Mouse (Mus musculus) lung, embryonic 14.5 days (tissue): ENCODE data around the gene Hao2. TPM values are rescaled to one million over a fixed set of nuclear protein-coding genes. Genes with fewer than 3 reads are reported as not detected.

Experiments used
- ATAC-seq: fragments of 200-750 bp; cut with Nextera tagmentation; 2 replicates; pipeline ENCODE4 v1.8.0; 2017; ENCODE audit warnings: mild to moderate bottlenecking, moderate TSS enrichment, moderate library complexity; ENCODE audit not compliant: insufficient read depth
- DNase-seq: peaks from one replicate; pipeline ENCODE4 v3.0.0-alpha.2; 2015
- H3K27ac ChIP-seq: fragments of 300-500 bp; sonication (generic); 2 replicates; pipeline ENCODE4 v1.5.1; 2014; ENCODE audit warnings: low read depth, mild to moderate bottlenecking, moderate library complexity
- H3K27me3 ChIP-seq: fragments of 300-500 bp; sonication (generic); 2 replicates; pipeline ENCODE4 v1.6.1; 2014; ENCODE audit warnings: low read length, control low read depth; ENCODE audit not compliant: insufficient read depth
- H3K36me3 ChIP-seq: fragments of 300-500 bp; sonication (generic); 2 replicates; pipeline ENCODE4 v1.6.1; 2014; ENCODE audit warnings: control low read depth; ENCODE audit not compliant: insufficient read depth
- H3K4me1 ChIP-seq: fragments of 300-500 bp; sonication (generic); 2 replicates; pipeline ENCODE4 v1.6.1; 2014; ENCODE audit warnings: antibody characterized with exemption, control low read depth; ENCODE audit not compliant: insufficient read depth
- H3K4me2 ChIP-seq: fragments of 300-500 bp; sonication (generic); 2 replicates; pipeline ENCODE4 v1.6.1; 2014; ENCODE audit warnings: mild to moderate bottlenecking
- H3K4me3 ChIP-seq: fragments of 300-500 bp; sonication (generic); 2 replicates; pipeline ENCODE4 v1.5.1; 2014; ENCODE audit warnings: low read depth, low read length
- H3K9ac ChIP-seq: fragments of 300-500 bp; sonication (generic); 2 replicates; pipeline ENCODE4 v1.6.1; 2014
- H3K9me3 ChIP-seq: fragments of 300-500 bp; sonication (generic); 2 replicates; pipeline ENCODE4 v1.6.1; 2016; ENCODE audit warnings: low read depth, low read length, control low read depth
- CTCF ChIP-seq: IDR thresholded peaks from 2 replicates; pipeline ENCODE4 v1.5.1; 2016; ENCODE audit warnings: antibody characterized with exemption, low read depth
- WGBS: fragments of 180-500 bp; shearing (Covaris S2); extraction: QIAGEN DNeasy Blood & Tissue Kit; methylation state at CpG from one replicate; pipeline ENCODE4 v1.1.7; 2014; 5-methylcytosine and 5-hydroxymethylcytosine counted together
- polyA plus RNA-seq: library from polyadenylated mRNA; unstranded; fragments of >200 nt; fragmentation: Nextera tagmentation; extraction: Ambion mirVana; gene quantifications from 2 replicates; pipeline ENCODE4 v1.2.1, GENCODE M21; 2014

Hao2 gene
- polyA plus RNA-seq, 1 experiment from 2014 or later, result not detected

DNA sequence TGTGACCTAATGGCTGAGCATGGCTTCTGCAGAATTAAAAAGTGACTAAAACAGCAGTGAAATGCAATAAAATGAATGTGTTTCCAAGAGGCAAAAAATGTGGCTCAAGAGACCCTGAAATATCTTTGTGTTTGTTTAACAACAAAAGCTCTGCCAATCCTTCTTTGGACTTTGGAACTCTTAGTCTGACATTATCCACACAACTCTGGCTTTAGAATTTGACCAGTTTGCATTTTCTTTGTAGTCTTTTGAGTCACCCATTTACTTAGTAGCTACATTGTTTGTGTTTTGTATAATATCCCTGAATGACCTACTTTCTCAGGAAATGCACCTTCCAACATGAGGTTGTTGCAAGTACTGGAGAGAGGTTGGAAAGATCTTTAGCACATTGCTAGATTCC lies 39.4 kb upstream of the Hao2 start:
- H3K27ac ChIP-seq, result no peak overlapping the region
- no peak for ATAC-seq

DNA sequence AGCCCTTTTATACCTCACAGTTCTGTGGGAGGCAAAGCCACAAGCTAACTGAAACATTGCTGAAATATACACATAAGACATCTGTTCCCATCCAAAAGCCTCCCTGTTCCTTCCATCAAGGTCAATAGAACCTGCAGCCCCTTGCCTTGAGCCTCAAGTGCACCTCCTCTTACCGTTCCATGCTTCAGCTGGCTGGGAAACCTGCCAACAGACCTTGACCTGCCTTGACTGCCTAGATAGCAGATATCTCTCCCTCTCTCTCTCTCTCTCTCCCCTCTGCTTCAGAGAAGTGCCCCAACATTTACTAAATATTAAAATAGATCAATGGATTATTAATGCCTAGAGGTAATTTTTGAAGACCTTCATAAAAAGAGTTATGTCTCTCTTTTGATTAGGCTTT lies 38.8 kb upstream of the Hao2 start:
- Histone ChIP-seq H3K27me3 (no peaks in the 10 kb centered on the region), H3K9ac (no peak overlapping the region), H3K36me3 (no peaks in the 10 kb centered on the region), H3K27ac (no peak overlapping the region), H3K4me3 (no peak overlapping the region), H3K4me1 (no peaks in the 10 kb centered on the region), H3K4me2 (no peak overlapping the region), H3K9me3 (no peaks in the 10 kb centered on the region)
- no peak for ATAC-seq
- DNase-seq, result no peak
- no peak for TF ChIP-seq CTCF
- 22% methylated on average over 1 of the region's 1 CpGs for WGBS

More for the DNA sequence above, 39.4 kb upstream of the Hao2 start:
- no peaks in the 10 kb centered on the region for H3K9me3 ChIP-seq
- TF ChIP-seq CTCF, result no peak
- no peak overlapping the region for H3K4me2 ChIP-seq
- no peaks in the 10 kb centered on the region for H3K36me3 ChIP-seq
- H3K4me3 ChIP-seq, result no peak overlapping the region
- no peak overlapping the region for H3K9ac ChIP-seq
- no peak for DNase-seq
- no peaks in the 10 kb centered on the region for H3K27me3 ChIP-seq
- H3K4me1 ChIP-seq, result no peaks in the 10 kb centered on the region

- no peak overlapping the region for H3K27ac ChIP-seq
- WGBS, result 71% methylated on average over 3 of the region's 3 CpGs
Measured at GRCm38 (mm10) chr3:98920417-98920816, 27.4 kb upstream of the Hao2 start.

DNA sequence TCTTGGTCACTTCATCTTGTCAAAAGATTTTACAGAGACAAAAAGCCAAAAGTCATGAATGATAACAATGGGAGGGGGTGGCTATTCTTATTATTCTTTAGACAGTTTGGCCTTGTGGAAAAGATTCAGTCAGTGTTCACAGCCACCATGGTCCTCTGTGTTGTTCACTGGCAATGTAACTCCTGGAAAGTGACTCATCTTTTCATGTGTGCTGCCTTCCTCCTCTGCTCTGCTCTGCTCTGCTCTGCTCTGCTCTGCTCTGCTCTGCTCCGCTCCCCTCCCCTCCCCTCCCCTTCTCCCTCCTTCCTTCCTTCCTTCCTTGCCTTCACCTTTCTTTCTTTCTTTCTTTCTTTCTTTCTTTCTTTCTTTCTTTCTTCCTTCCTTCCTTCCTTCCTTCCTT lies 24.2 kb upstream of the Hao2 start:
- H3K9me3 ChIP-seq, result no peaks in the 10 kb centered on the region
- H3K27me3 ChIP-seq, result no peaks in the 10 kb centered on the region
- ATAC-seq (no peak), DNase-seq (no peak)
- no peak overlapping the region for H3K4me2 ChIP-seq
- no peaks in the 10 kb centered on the region for H3K4me1 ChIP-seq
- no peaks in the 10 kb centered on the region for H3K36me3 ChIP-seq
- no peak for TF ChIP-seq CTCF
- H3K27ac ChIP-seq, result no peak overlapping the region
- no peak overlapping the region for H3K4me3 ChIP-seq
- no peak overlapping the region for H3K9ac ChIP-seq
- WGBS, result 38% methylated on average over 1 of the region's 1 CpGs

More at GRCm38 (mm10) chr3:98920417-98920816, 27.4 kb upstream of the Hao2 start:
- H3K27me3 ChIP-seq, result no peaks in the 10 kb centered on the region
- DNase-seq, result no peak
- no peak for ATAC-seq
- TF ChIP-seq CTCF, result no peak
- no peaks in the 10 kb centered on the region for H3K36me3 ChIP-seq
- no peak overlapping the region for H3K9ac ChIP-seq
- H3K4me3 ChIP-seq, result no peak overlapping the region
- no peak overlapping the region for H3K4me2 ChIP-seq
- H3K4me1 ChIP-seq, result no peaks in the 10 kb centered on the region
- no peaks in the 10 kb centered on the region for H3K9me3 ChIP-seq

- no peak for ATAC-seq
- H3K9ac ChIP-seq, result no peak overlapping the region
- no peak for TF ChIP-seq CTCF
- no peaks in the 10 kb centered on the region for H3K36me3 ChIP-seq
- H3K27me3 ChIP-seq, result no peaks in the 10 kb centered on the region
- DNase-seq, result no peak
- no peak overlapping the region for H3K27ac ChIP-seq
- WGBS, result 77% methylated on average over 2 of the region's 2 CpGs
- no peaks in the 10 kb centered on the region for H3K9me3 ChIP-seq
- H3K4me3 ChIP-seq, result no peak overlapping the region
- H3K4me2 ChIP-seq, result no peak overlapping the region
- H3K4me1 ChIP-seq, result no peaks in the 10 kb centered on the region
Measured at GRCm38 (mm10) chr3:98916856-98917255, 23.8 kb upstream of the Hao2 start.

DNA sequence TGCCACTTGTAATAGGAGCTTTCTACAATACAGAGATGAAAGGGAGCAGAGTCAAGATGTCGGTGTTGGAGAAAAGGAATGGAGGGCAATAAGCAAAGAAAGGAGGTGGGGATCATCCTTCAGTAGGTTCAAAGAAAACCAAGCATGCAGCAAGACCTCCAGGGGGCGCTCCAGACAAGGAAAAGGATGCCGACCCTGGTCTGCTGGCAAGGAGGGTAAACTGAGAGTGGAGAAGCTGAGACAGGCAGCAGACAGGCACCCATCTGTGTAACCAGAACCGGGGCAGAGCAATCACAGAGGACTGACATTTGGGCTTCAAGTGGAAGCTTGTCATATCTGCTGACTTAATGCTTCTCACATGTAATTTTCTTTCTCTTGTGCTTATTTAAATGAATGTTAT lies 22.6 kb upstream of the Hao2 start:
- H3K27ac ChIP-seq, result no peak overlapping the region
- no peaks in the 10 kb centered on the region for H3K9me3 ChIP-seq
- H3K9ac ChIP-seq, result no peak overlapping the region
- no peaks in the 10 kb centered on the region for H3K36me3 ChIP-seq
- no peak overlapping the region for H3K4me3 ChIP-seq
- peak; percentile 72 for TF ChIP-seq CTCF
- no peaks in the 10 kb centered on the region for H3K27me3 ChIP-seq
- no peak for ATAC-seq
- no peaks in the 10 kb centered on the region for H3K4me1 ChIP-seq
- peak; percentile 72 for DNase-seq
- 9% methylated on average over 4 of the region's 4 CpGs for WGBS
- no peak overlapping the region for H3K4me2 ChIP-seq

GRCm38 (mm10) chr3:98913591-98913990 lies 20.6 kb upstream of the Hao2 start:
- Histone ChIP-seq H3K9me3 (no peaks in the 10 kb centered on the region), H3K27ac (no peak overlapping the region), H3K4me1 (no peaks in the 10 kb centered on the region), H3K4me3 (no peak overlapping the region), H3K27me3 (no peaks in the 10 kb centered on the region), H3K36me3 (no peaks in the 10 kb centered on the region), H3K4me2 (no peak overlapping the region), H3K9ac (no peak overlapping the region)
- DNase-seq (peak; percentile 5), ATAC-seq (no peak)
- no peak for TF ChIP-seq CTCF
- 68% methylated on average over 6 of the region's 6 CpGs for WGBS

- WGBS, result 78% methylated on average over 2 of the region's 2 CpGs
- Histone ChIP-seq H3K9ac (no peak overlapping the region), H3K27me3 (no peaks in the 10 kb centered on the region), H3K4me2 (no peak overlapping the region), H3K27ac (no peak overlapping the region), H3K9me3 (no peaks in the 10 kb centered on the region), H3K4me3 (no peak overlapping the region), H3K4me1 (no peaks in the 10 kb centered on the region), H3K36me3 (no peaks in the 10 kb centered on the region)
- no peak for ATAC-seq
- DNase-seq, result no peak
- no peak for TF ChIP-seq CTCF
Measured at GRCm38 (mm10) chr3:98897606-98898005, 4.6 kb upstream of the Hao2 start.
